In the genomic region with DNA sequence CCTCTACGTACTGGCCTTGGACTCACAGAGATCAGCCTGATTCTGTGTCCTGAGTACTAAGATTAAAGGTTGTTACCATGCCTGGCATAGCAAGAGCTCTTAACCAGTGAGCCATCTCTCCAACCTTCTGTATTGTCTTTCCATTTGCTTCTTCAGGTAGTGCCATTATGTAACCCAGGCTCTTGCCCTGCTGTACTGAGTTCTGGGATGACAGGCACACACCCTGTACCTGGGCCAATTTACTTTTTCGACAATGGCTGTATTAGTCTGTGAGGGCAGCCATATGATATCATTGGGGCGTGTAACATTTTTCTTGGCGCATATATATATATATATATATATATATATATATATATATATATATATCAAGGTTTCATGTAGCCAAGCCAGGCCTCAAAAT, we compare ENCODE assay signal across 8 mouse cellular contexts.
DNase-seq lines count a peak whose midpoint lies in the region; ATAC-seq and TF ChIP-seq lines count a peak whose summit lies in the region.
"Not testable (repeated sequence)": the region's sequence is repeated elsewhere in the genome, so short reads cannot be mapped to it uniquely, and the experiment has no call there.

No protein-coding gene starts in this region.

- ATAC-seq in embryonic facial prominence, embryonic 12.5 days (ENCODE audit: insufficient number of reproducible peaks, insufficient read depth, low FRiP score, low TSS enrichment) = peak; percentile 47; the same call in 1 of the 2 replicates
- not testable (repeated sequence) for ATAC-seq in embryonic facial prominence, embryonic 14.5 days (ENCODE audit: low read depth)
- 0 out of 2 replicates have a peak, but pooled peaks have one; percentile 45 for ATAC-seq in heart, embryonic 12.5 days (ENCODE audit: insufficient number of reproducible peaks, low FRiP score)
- peak; percentile 29; the same call in 1 of the 2 replicates for ATAC-seq in kidney, postnatal 0 days (replicated peaks; ENCODE audit: low FRiP score, low read depth)
- ATAC-seq in limb, embryonic 15.5 days (ENCODE audit: insufficient number of reproducible peaks, low FRiP score, low TSS enrichment, low read depth) = peak; percentile 58; the same call in 1 of the 2 replicates
- 0 out of 2 replicates have a peak, but pooled peaks have one; percentile 40 for ATAC-seq in midbrain, embryonic 13.5 days
- ATAC-seq in midbrain, postnatal 0 days (ENCODE audit: low FRiP score) = peak; percentile 52; the same call in 1 of the 2 replicates
- ATAC-seq in stomach, embryonic 15.5 days (ENCODE audit: insufficient read depth, low FRiP score, low read depth) = peak; percentile 39; the same call in 1 of the 2 replicates

- H3K36me3 ChIP-seq in embryonic facial prominence, embryonic 12.5 days; embryonic facial prominence, embryonic 14.5 days (ENCODE audit: control insufficient read depth, insufficient read depth, low read length); heart, embryonic 12.5 days; kidney, postnatal 0 days (ENCODE audit: insufficient read depth, low read length); limb, embryonic 15.5 days; midbrain, embryonic 13.5 days; midbrain, postnatal 0 days (ENCODE audit: insufficient read depth, low read length); stomach, embryonic 15.5 days: not testable (repeated sequence)

- H3K27me3 ChIP-seq in embryonic facial prominence, embryonic 12.5 days; embryonic facial prominence, embryonic 14.5 days (replicated peaks; ENCODE audit: control insufficient read depth, insufficient read depth, low read length); heart, embryonic 12.5 days (replicated peaks); kidney, postnatal 0 days (ENCODE audit: insufficient read depth, low read length); limb, embryonic 15.5 days; midbrain, embryonic 13.5 days; midbrain, postnatal 0 days (ENCODE audit: insufficient read depth, low read length); stomach, embryonic 15.5 days (replicated peaks): not testable (repeated sequence)

- not testable (repeated sequence) for H3K9me3 ChIP-seq in embryonic facial prominence, embryonic 12.5 days; embryonic facial prominence, embryonic 14.5 days (ENCODE audit: control insufficient read depth, low read length); heart, embryonic 12.5 days (replicated peaks); kidney, postnatal 0 days (replicated peaks; ENCODE audit: low read length); limb, embryonic 15.5 days; midbrain, embryonic 13.5 days; midbrain, postnatal 0 days (ENCODE audit: low read length); stomach, embryonic 15.5 days

- WGBS in embryonic facial prominence, embryonic 12.5 days = 38% methylated on average over 4 of the region's 4 CpGs
- 54% methylated on average over 4 of the region's 4 CpGs for WGBS in embryonic facial prominence, embryonic 14.5 days
- WGBS in heart, embryonic 12.5 days = 36% methylated on average over 4 of the region's 4 CpGs
- WGBS in kidney, postnatal 0 days = 62% methylated on average over 4 of the region's 4 CpGs
- 37% methylated on average over 4 of the region's 4 CpGs for WGBS in limb, embryonic 15.5 days
- 50% methylated on average over 4 of the region's 4 CpGs for WGBS in midbrain, embryonic 13.5 days
- WGBS in midbrain, postnatal 0 days = 56% methylated on average over 4 of the region's 4 CpGs
- 38% methylated on average over 4 of the region's 4 CpGs for WGBS in stomach, embryonic 15.5 days

- DNase-seq in embryonic facial prominence, embryonic 14.5 days (ENCODE audit: low spot score) = peak; percentile 1
- not testable (repeated sequence) for DNase-seq in kidney, postnatal 0 days (ENCODE audit: low spot score); midbrain, postnatal 0 days (ENCODE audit: low spot score)

- H3K4me1 ChIP-seq in embryonic facial prominence, embryonic 12.5 days; embryonic facial prominence, embryonic 14.5 days (ENCODE audit: control insufficient read depth, insufficient read depth, low read length); heart, embryonic 12.5 days (replicated peaks); kidney, postnatal 0 days (replicated peaks; ENCODE audit: insufficient read depth, low read length); limb, embryonic 15.5 days; midbrain, embryonic 13.5 days (replicated peaks); midbrain, postnatal 0 days (ENCODE audit: insufficient read depth, low read length); stomach, embryonic 15.5 days: not testable (repeated sequence)

- not testable (repeated sequence) for H3K4me2 ChIP-seq in embryonic facial prominence, embryonic 12.5 days (replicated peaks); embryonic facial prominence, embryonic 14.5 days (ENCODE audit: low read depth, low read length); heart, embryonic 12.5 days; kidney, postnatal 0 days (ENCODE audit: low read length); limb, embryonic 15.5 days; midbrain, embryonic 13.5 days (replicated peaks); midbrain, postnatal 0 days (ENCODE audit: low read depth, low read length, poor library complexity, severe bottlenecking); stomach, embryonic 15.5 days

- H3K27ac ChIP-seq in embryonic facial prominence, embryonic 12.5 days; embryonic facial prominence, embryonic 14.5 days (replicated peaks; ENCODE audit: low read depth, low read length); heart, embryonic 12.5 days (ENCODE audit: poor library complexity, severe bottlenecking); kidney, postnatal 0 days; limb, embryonic 15.5 days; midbrain, embryonic 13.5 days; midbrain, postnatal 0 days (ENCODE audit: low read depth, low read length); stomach, embryonic 15.5 days: not testable (repeated sequence)

- TF ChIP-seq CTCF in kidney, postnatal 0 days (IDR thresholded peaks at IDR 0.05; ENCODE audit: low read depth); midbrain, postnatal 0 days (IDR thresholded peaks at IDR 0.05): not testable (repeated sequence)

- H3K9ac ChIP-seq in embryonic facial prominence, embryonic 12.5 days; embryonic facial prominence, embryonic 14.5 days (ENCODE audit: low read depth, low read length); heart, embryonic 12.5 days; kidney, postnatal 0 days (ENCODE audit: low read depth, low read length); limb, embryonic 15.5 days; midbrain, embryonic 13.5 days (replicated peaks); midbrain, postnatal 0 days (replicated peaks; ENCODE audit: low read length, poor library complexity, severe bottlenecking); stomach, embryonic 15.5 days: not testable (repeated sequence)

- H3K4me3 ChIP-seq in embryonic facial prominence, embryonic 12.5 days; embryonic facial prominence, embryonic 14.5 days (ENCODE audit: low read depth, low read length); heart, embryonic 12.5 days; kidney, postnatal 0 days (replicated peaks; ENCODE audit: low read depth, low read length); limb, embryonic 15.5 days; midbrain, embryonic 13.5 days (replicated peaks); midbrain, postnatal 0 days (ENCODE audit: low read depth, low read length); stomach, embryonic 15.5 days (replicated peaks): not testable (repeated sequence)
